Mouse (Mus musculus): ENCODE measurements around the gene Lsr. TPM values are rescaled to one million over a fixed set of nuclear protein-coding genes. Genes with fewer than 3 reads are reported as not detected.
A peak's percentile ranks its signal among the peaks of the same experiment; 100 is the strongest.

Lsr gene
- polyA plus RNA-seq, 1 experiment, result 9.4 TPM

- 89% methylated on average over 6 of the region's 6 CpGs for WGBS
Observed at GRCm38 (mm10) chr7:30959786-30960349, 13.4 kb downstream of the Lsr start.

DNA sequence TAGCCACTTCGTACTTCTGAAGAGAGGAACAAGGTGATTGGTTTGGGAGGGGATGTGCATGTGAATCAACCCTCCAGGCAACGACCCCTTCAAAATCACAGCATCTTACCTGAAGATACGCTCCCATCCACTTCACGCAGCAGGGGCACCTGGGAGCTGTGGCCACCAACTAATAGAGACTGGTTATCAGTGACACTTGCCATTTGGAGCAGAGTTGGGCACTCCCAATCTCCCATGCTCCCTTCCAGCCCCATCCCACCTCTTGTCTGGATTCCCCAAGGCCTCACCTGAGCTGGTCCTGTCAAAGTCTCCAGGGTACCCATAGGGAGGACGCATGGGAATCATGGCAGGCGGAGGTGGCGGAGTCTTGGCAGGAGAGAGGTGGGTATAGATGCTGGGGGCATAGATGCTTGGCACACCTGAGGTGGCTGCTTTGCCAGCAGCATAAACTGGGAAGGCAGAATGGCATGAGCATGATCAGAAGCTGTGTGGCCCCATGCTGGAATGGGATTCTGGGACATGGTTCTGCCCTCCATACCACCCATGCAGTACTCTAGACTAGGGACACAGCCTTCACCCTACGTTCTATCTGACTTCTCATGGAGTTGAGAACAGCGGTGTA lies 14.3 kb downstream of the Lsr start:
- TF ChIP-seq POLR2A (IDR thresholded peaks at IDR 0.05; ENCODE audit: borderline replicate concordance, insufficient read depth, low read length), result no peak
- Histone ChIP-seq H3K4me3 (replicated peaks; ENCODE audit: insufficient read depth, low read depth, low read length) (no peak overlapping the region), H3K27me3 (ENCODE audit: control insufficient read depth, insufficient read depth, low read length) (no peaks in the 10 kb centered on the region), H3K27ac (ENCODE audit: insufficient read depth, low read length) (no peak overlapping the region), H3K4me1 (ENCODE audit: control insufficient read depth, insufficient read depth, low read length) (peaks cover 18% of the 10 kb centered on the region)
- WGBS, result 94% methylated on average over 9 of the region's 9 CpGs
- DNase-seq, result peak in 1 of 2 experiments; percentile 29

More at GRCm38 (mm10) chr7:30959786-30960349, 13.4 kb downstream of the Lsr start:
- DNase-seq, result no peak
- Histone ChIP-seq H3K27ac (ENCODE audit: insufficient read depth, low read length) (no peak overlapping the region), H3K4me1 (ENCODE audit: control insufficient read depth, insufficient read depth, low read length) (peaks cover 18% of the 10 kb centered on the region), H3K27me3 (ENCODE audit: control insufficient read depth, insufficient read depth, low read length) (no peaks in the 10 kb centered on the region), H3K4me3 (replicated peaks; ENCODE audit: insufficient read depth, low read depth, low read length) (no peak overlapping the region)
- TF ChIP-seq CTCF (IDR thresholded peaks at IDR 0.05; ENCODE audit: borderline replicate concordance, insufficient read depth, low read depth, low read length) (no peak), POLR2A (IDR thresholded peaks at IDR 0.05; ENCODE audit: borderline replicate concordance, insufficient read depth, low read length) (no peak)

- Histone ChIP-seq H3K4me1 (ENCODE audit: control insufficient read depth, insufficient read depth, low read length) (peaks cover 18% of the 10 kb centered on the region), H3K27ac (ENCODE audit: insufficient read depth, low read length) (peak overlapping the region; percentile 99; the same call in 1 of the 2 replicates), H3K27me3 (ENCODE audit: control insufficient read depth, insufficient read depth, low read length) (no peaks in the 10 kb centered on the region), H3K4me3 (replicated peaks; ENCODE audit: insufficient read depth, low read depth, low read length) (peak overlapping the region; percentile 91)
- TF ChIP-seq CTCF (IDR thresholded peaks at IDR 0.05; ENCODE audit: borderline replicate concordance, insufficient read depth, low read depth, low read length) (no peak), POLR2A (IDR thresholded peaks at IDR 0.05; ENCODE audit: borderline replicate concordance, insufficient read depth, low read length) (no peak)
- DNase-seq, result peak; percentile 35 to 44
- 74% methylated on average over 28 of the region's 28 CpGs for WGBS
Observed at GRCm38 (mm10) chr7:30958109-30958865, 15.0 kb downstream of the Lsr start.

- DNase-seq, result peak; percentile 91 to 98
- peak overlapping the region; percentile 99 for H3K27ac ChIP-seq (ENCODE audit: insufficient read depth, low read length)
- TF ChIP-seq POLR2A (IDR thresholded peaks at IDR 0.05; ENCODE audit: borderline replicate concordance, insufficient read depth, low read length) (peak; percentile 69), CTCF (IDR thresholded peaks at IDR 0.05; ENCODE audit: borderline replicate concordance, insufficient read depth, low read depth, low read length) (no peak)
- under 1% methylated on average over 43 of the region's 43 CpGs for WGBS
- H3K27me3 ChIP-seq (ENCODE audit: control insufficient read depth, insufficient read depth, low read length), result no peaks in the 10 kb centered on the region
- peaks cover 18% of the 10 kb centered on the region for H3K4me1 ChIP-seq (ENCODE audit: control insufficient read depth, insufficient read depth, low read length)
- peak overlapping the region; percentile 91 for H3K4me3 ChIP-seq (replicated peaks; ENCODE audit: insufficient read depth, low read depth, low read length)
Observed at GRCm38 (mm10) chr7:30957367-30957783, 15.9 kb downstream of the Lsr start.

DNA sequence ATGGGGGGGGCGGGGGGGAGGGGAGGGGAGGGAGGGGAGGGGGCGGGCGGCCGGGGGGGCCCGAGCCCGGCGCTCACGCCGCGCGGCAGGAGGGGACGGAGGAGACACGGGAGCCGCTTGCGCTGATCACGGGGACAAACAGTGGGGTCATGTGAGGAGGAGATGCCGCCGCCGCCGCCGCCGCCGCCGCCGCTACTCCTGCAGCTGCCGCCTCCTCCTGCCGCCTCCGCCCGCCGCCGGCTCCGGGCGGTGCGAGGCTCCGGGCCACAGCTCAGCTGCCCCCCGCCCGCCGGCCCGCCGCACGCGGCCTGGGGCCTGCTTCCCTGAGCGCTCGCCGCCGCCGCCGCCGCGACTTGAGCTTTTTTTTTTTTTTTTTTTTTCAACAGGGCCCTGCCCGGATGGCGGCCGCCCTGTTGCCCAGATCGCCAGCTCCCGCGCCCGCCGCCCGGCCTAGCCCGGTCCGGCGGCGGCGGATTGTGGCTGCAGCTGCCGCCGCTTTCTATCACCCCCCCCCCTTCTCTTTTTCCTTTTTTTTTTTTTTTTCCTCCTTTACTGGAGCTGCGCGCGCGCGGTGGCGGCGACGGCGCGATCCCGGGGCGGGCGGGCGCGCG lies 16.4 kb downstream of the Lsr start, which contains the start of gene Usf2:
Usf2 (minus strand) TSS at position 48 of the 611 bp plus-strand sequence.
- Histone ChIP-seq H3K4me1 (ENCODE audit: control insufficient read depth, insufficient read depth, low read length) (peaks cover 18% of the 10 kb centered on the region), H3K27ac (ENCODE audit: insufficient read depth, low read length) (peak within 1 kb of the TSS; percentile 99), H3K27me3 (ENCODE audit: control insufficient read depth, insufficient read depth, low read length) (no peaks in the 10 kb centered on the region), H3K4me3 (replicated peaks; ENCODE audit: insufficient read depth, low read depth, low read length) (peak within 1 kb of the TSS; percentile 91)
- TF ChIP-seq POLR2A (IDR thresholded peaks at IDR 0.05; ENCODE audit: borderline replicate concordance, insufficient read depth, low read length) (no peak), CTCF (IDR thresholded peaks at IDR 0.05; ENCODE audit: borderline replicate concordance, insufficient read depth, low read depth, low read length) (no peak)
- WGBS, result 0% methylated on average over 55 of the region's 82 CpGs
- DNase-seq, result peak; percentile 83 to 85

GRCm38 (mm10) chr7:30956357-30956751 lies 16.9 kb downstream of the Lsr start:
- TF ChIP-seq POLR2A (IDR thresholded peaks at IDR 0.05; ENCODE audit: borderline replicate concordance, insufficient read depth, low read length) (no peak), CTCF (IDR thresholded peaks at IDR 0.05; ENCODE audit: borderline replicate concordance, insufficient read depth, low read depth, low read length) (no peak)
- 2% methylated on average over 45 of the region's 49 CpGs for WGBS
- Histone ChIP-seq H3K4me1 (ENCODE audit: control insufficient read depth, insufficient read depth, low read length) (peaks cover 18% of the 10 kb centered on the region), H3K4me3 (replicated peaks; ENCODE audit: insufficient read depth, low read depth, low read length) (peak overlapping the region; percentile 91), H3K27ac (ENCODE audit: insufficient read depth, low read length) (peak overlapping the region; percentile 24), H3K27me3 (ENCODE audit: control insufficient read depth, insufficient read depth, low read length) (no peaks in the 10 kb centered on the region)
- DNase-seq, result no peak

- peak; percentile 91 to 95 for DNase-seq
- under 1% methylated on average over 63 of the region's 64 CpGs for WGBS
- H3K4me3 ChIP-seq (replicated peaks; ENCODE audit: insufficient read depth, low read depth, low read length), result peak overlapping the region; percentile 91
- peak; percentile 69 for TF ChIP-seq CTCF (IDR thresholded peaks at IDR 0.05; ENCODE audit: borderline replicate concordance, insufficient read depth, low read depth, low read length)
- TF ChIP-seq POLR2A (IDR thresholded peaks at IDR 0.05; ENCODE audit: borderline replicate concordance, insufficient read depth, low read length), result peak; percentile 51; the same call in 1 of the 2 replicates
- no peaks in the 10 kb centered on the region for H3K27me3 ChIP-seq (ENCODE audit: control insufficient read depth, insufficient read depth, low read length)
- peaks cover 18% of the 10 kb centered on the region for H3K4me1 ChIP-seq (ENCODE audit: control insufficient read depth, insufficient read depth, low read length)
- H3K27ac ChIP-seq (ENCODE audit: insufficient read depth, low read length), result peak overlapping the region; percentile 24
Observed at GRCm38 (mm10) chr7:30955584-30956356, 17.5 kb downstream of the Lsr start.

Measured in cerebellum, adult 2 months (tissue).